Mouse (Mus musculus) limb, embryonic 13.5 days (tissue): ENCODE measurements around the gene Pdzd7. TPM values are rescaled to one million over a fixed set of nuclear protein-coding genes. Genes with fewer than 3 reads are reported as not detected.

Experiments used
- ATAC-seq: fragments of 200-750 bp; cut with Nextera tagmentation; 2 replicates; pipeline ENCODE4 v1.8.0; 2017; ENCODE audit warnings: low read depth, moderate number of reproducible peaks, moderate TSS enrichment; ENCODE audit not compliant: low FRiP score
- H3K27ac ChIP-seq: fragments of 300-500 bp; sonication (generic); 2 replicates; pipeline ENCODE4 v1.5.1; 2015; ENCODE audit warnings: inconsistent platforms, mild to moderate bottlenecking, moderate library complexity
- H3K27me3 ChIP-seq: fragments of 300-500 bp; sonication (generic); 2 replicates; pipeline ENCODE4 v1.6.1; 2015; ENCODE audit warnings: mild to moderate bottlenecking, inconsistent platforms
- H3K36me3 ChIP-seq: fragments of 300-500 bp; sonication (generic); 2 replicates; pipeline ENCODE4 v1.6.1; 2015; ENCODE audit warnings: inconsistent platforms, mild to moderate bottlenecking, moderate library complexity
- H3K4me1 ChIP-seq: fragments of 300-500 bp; sonication (generic); 2 replicates; pipeline ENCODE4 v1.6.1; 2015; ENCODE audit warnings: inconsistent platforms
- H3K4me2 ChIP-seq: fragments of 300-500 bp; sonication (generic); replicated peaks from 2 replicates; pipeline ENCODE4 v1.6.1; 2015; ENCODE audit warnings: inconsistent platforms, mild to moderate bottlenecking, moderate library complexity
- H3K4me3 ChIP-seq: fragments of 300-500 bp; sonication (generic); 2 replicates; pipeline ENCODE4 v1.5.1; 2015; ENCODE audit warnings: moderate library complexity, mild to moderate bottlenecking, inconsistent platforms
- H3K9ac ChIP-seq: fragments of 300-500 bp; sonication (generic); 2 replicates; pipeline ENCODE4 v1.6.1; 2015; ENCODE audit warnings: mild to moderate bottlenecking, inconsistent platforms
- H3K9me3 ChIP-seq: fragments of 300-500 bp; sonication (generic); 2 replicates; pipeline ENCODE4 v1.6.1; 2016; ENCODE audit warnings: inconsistent platforms
- WGBS: fragments of 180-500 bp; shearing (Covaris S2); methylation state at CpG from one replicate; pipeline ENCODE4 v1.1.7; 2015; 5-methylcytosine and 5-hydroxymethylcytosine counted together
- polyA plus RNA-seq: library from polyadenylated mRNA; unstranded; fragments of >200 nt; fragmentation: Nextera tagmentation; extraction: Ambion mirVana; gene quantifications from 2 replicates; pipeline ENCODE4 v1.2.1, GENCODE M21; 2015

Gene Pdzd7
- polyA plus RNA-seq, 1 experiment from 2014 or later = 0.56 TPM

- peaks cover 25% of the 10 kb centered on the region for H3K36me3 ChIP-seq
- peak overlapping the region; percentile 77 for H3K9ac ChIP-seq
- peak overlapping the region; percentile 91 for H3K4me2 ChIP-seq
- no peaks in the 10 kb centered on the region for H3K27me3 ChIP-seq
- H3K4me1 ChIP-seq = peaks cover 61% of the 10 kb centered on the region
- WGBS = 0% methylated on average over 25 of the region's 25 CpGs
- peak; percentile 26 for ATAC-seq
- peak overlapping the region; percentile 99 for H3K27ac ChIP-seq
- H3K9me3 ChIP-seq = no peaks in the 10 kb centered on the region
- peak overlapping the region; percentile 79 for H3K4me3 ChIP-seq
Measured at GRCm38 (mm10) chr19:45014981-45015402, 30.5 kb downstream of the Pdzd7 start.

DNA sequence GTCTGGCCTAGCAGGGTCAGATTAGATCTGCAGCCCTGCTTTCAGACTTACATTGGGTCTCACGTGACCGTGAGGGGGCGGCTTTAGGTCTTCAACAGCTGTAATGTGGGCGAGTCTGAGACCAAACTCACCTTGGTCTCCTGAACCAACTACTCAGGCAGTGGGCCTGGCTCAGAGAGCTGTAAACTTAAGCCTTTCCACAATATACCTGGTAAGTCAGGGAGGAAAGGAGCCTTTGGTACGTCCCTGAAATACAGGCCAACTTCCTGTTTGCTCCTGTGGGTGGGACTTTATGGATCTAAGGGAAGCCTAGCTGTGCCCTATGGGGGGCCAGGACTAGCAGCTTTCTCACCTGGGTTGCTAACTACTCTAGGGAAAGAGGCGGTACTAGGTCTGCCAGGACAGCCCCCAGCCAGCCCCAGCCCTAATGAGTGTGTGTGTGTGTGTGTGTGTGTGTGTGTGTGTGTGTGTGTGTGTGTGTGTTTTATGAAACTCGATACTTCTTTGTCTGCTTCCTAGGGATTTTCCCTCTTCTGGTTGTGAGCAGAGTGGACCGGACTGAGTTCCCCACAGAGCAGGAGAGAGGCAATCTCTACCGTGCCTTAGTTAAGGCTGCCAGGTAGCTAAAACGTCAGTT lies 31.1 kb downstream of the Pdzd7 start, which contains the start of gene Lzts2:
TSS of gene Lzts2 (plus strand) at position 80 of the 637 bp plus-strand sequence.
- H3K4me1 ChIP-seq = peaks cover 56% of the 10 kb centered on the region
- H3K36me3 ChIP-seq = peaks cover 29% of the 10 kb centered on the region
- no peaks in the 10 kb centered on the region for H3K9me3 ChIP-seq
- ATAC-seq = no peak
- 3% methylated on average over 10 of the region's 10 CpGs for WGBS
- H3K27ac ChIP-seq = peak within 1 kb of the TSS; percentile 99
- H3K4me3 ChIP-seq = peak within 1 kb of the TSS; percentile 79
- H3K4me2 ChIP-seq = peak within 1 kb of the TSS; percentile 91
- no peaks in the 10 kb centered on the region for H3K27me3 ChIP-seq
- peak within 1 kb of the TSS; percentile 77 for H3K9ac ChIP-seq

DNA sequence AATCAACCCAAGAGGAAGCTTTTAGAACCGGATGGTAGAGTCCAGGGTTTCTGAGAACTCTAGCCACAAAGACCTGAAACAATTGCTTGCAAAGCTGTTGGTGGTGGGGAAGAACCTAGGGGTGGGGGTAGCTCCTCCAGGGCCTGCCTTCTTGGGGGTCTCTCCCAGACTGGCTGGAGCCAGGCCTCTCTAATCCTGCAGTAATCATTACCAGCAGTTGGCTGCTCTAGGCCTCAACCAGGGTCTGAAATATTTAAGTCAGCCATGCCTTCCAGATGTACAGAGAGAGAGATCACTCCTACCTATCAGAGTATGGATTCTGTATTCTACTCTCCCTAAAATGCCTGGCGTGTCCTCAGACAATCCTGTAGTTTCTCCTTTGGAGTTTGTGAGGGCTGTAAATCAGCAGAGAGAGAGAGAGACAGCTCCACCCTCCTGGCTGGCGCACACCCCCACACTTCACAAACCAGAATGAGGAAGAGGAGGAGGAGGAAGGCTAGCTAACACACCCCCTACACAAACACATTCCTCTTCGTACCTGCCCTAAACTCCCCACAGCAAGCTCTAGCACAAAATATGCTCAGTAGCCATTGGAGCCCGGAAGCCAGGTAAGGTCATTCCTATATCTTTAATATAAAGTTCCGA lies 31.8 kb downstream of the Pdzd7 start:
- WGBS = 31% methylated on average over 6 of the region's 6 CpGs
- Histone ChIP-seq H3K9ac (0 out of 2 replicates have a peak overlapping the region, but pooled peaks have one; percentile 5), H3K27me3 (no peaks in the 10 kb centered on the region), H3K36me3 (peaks cover 33% of the 10 kb centered on the region), H3K4me2 (peak overlapping the region; percentile 91), H3K4me1 (peaks cover 48% of the 10 kb centered on the region), H3K27ac (peak overlapping the region; percentile 99), H3K9me3 (no peaks in the 10 kb centered on the region), H3K4me3 (peak overlapping the region; percentile 11; the same call in 1 of the 2 replicates)
- no peak for ATAC-seq

DNA sequence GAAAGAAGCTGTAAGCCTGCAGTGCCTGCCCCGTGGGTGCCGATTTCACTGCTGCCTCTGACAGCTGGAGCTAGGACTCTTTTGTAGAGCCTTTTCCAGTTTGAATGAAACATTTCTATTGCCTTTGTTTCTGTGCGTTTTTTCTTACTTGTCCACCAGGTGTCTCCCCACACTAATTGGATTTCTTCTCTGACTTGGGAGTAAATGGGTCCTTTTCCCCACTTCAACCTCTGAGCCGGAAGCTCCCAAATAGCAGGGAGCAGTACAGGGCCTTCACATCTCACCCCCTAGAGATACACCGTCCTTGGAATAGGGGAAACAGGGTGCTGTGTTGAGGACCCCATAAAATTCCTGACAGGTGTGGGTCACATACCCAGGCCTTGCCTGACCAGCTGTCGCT lies 32.9 kb downstream of the Pdzd7 start:
- Histone ChIP-seq H3K9ac (0 out of 2 replicates have a peak overlapping the region, but pooled peaks have one; percentile 19), H3K4me1 (peaks cover 46% of the 10 kb centered on the region)

GRCm38 (mm10) chr19:45012219-45012618 lies 33.3 kb downstream of the Pdzd7 start:
- 63% methylated on average over 8 of the region's 8 CpGs for WGBS
- 0 out of 2 replicates have a peak overlapping the region, but pooled peaks have one; percentile 19 for H3K9ac ChIP-seq
- no peak overlapping the region for H3K4me3 ChIP-seq
- H3K4me1 ChIP-seq = peaks cover 48% of the 10 kb centered on the region
- H3K27ac ChIP-seq = no peak overlapping the region; the same call in 1 of the 2 replicates
- H3K36me3 ChIP-seq = peaks cover 41% of the 10 kb centered on the region
- no peak overlapping the region for H3K4me2 ChIP-seq
- ATAC-seq = no peak
- no peaks in the 10 kb centered on the region for H3K27me3 ChIP-seq
- no peaks in the 10 kb centered on the region for H3K9me3 ChIP-seq

More for the DNA sequence above, 32.9 kb downstream of the Pdzd7 start:
- Histone ChIP-seq H3K27me3 (no peaks in the 10 kb centered on the region), H3K4me2 (peak overlapping the region; percentile 91; the same call in 1 of the 2 replicates), H3K4me3 (no peak overlapping the region), H3K36me3 (peaks cover 41% of the 10 kb centered on the region), H3K9me3 (no peaks in the 10 kb centered on the region), H3K27ac (peak overlapping the region; percentile 99; the same call in 1 of the 2 replicates)
- WGBS = 30% methylated on average over 6 of the region's 6 CpGs
- no peak for ATAC-seq

DNA sequence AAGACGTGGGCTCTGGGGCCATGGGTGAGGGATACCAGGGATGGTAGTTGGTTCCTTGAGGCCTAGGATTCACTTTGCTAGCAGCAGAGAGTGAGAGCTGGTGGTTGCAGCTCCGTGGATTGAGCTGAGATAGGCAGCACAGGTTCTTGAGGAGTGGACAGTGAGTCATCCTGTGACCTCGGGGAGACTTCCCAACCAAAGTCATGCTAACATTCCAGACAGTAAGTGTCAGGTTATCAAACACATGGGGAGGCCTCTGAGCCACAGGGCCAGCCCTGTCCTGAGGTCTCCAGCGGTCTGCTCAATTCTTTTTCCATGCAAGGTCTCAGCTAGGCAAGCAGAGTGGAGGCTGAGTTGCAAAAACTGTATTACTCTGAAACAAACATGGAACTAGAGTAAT lies 34.9 kb downstream of the Pdzd7 start:
- no peak overlapping the region for H3K4me3 ChIP-seq
- peaks cover 42% of the 10 kb centered on the region for H3K4me1 ChIP-seq
- H3K4me2 ChIP-seq = no peak overlapping the region
- H3K9me3 ChIP-seq = no peaks in the 10 kb centered on the region
- H3K27ac ChIP-seq = no peak overlapping the region
- ATAC-seq = no peak
- H3K9ac ChIP-seq = no peak overlapping the region
- H3K36me3 ChIP-seq = peaks cover 41% of the 10 kb centered on the region
- no peaks in the 10 kb centered on the region for H3K27me3 ChIP-seq
- WGBS = 88% methylated on average over 4 of the region's 4 CpGs

- H3K27ac ChIP-seq = no peak overlapping the region
- peaks cover 62% of the 10 kb centered on the region for H3K36me3 ChIP-seq
- H3K9me3 ChIP-seq = no peaks in the 10 kb centered on the region
- H3K4me1 ChIP-seq = peaks cover 24% of the 10 kb centered on the region
- peak overlapping the region; percentile 84 for H3K9ac ChIP-seq
- peak overlapping the region; percentile 97 for H3K4me3 ChIP-seq
- 90% methylated on average over 20 of the region's 20 CpGs for WGBS
- H3K4me2 ChIP-seq = peak overlapping the region; percentile 96
- H3K27me3 ChIP-seq = no peaks in the 10 kb centered on the region
- no peak for ATAC-seq
Measured at GRCm38 (mm10) chr19:45007425-45008191, 37.9 kb downstream of the Pdzd7 start.

DNA sequence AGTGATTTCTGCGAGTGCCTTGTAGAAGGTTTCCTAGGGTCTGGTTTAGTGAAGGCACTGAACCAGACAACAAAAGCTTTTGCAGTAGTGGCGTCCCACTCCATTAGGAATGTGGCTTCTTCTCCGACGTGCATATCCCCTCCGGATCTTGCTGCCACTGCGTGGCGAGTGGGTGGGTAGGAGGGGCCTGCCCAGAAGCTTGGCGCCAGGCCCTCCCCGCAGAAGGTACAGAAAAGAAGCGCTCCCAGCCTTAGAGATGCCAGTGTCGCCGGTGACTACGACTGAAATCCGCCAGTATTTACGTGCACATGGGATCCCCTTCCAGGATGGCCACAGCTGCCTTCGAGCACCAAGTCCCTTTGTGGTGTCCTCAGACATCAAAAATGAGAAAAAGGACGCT lies 38.5 kb downstream of the Pdzd7 start:
- no peak for ATAC-seq
- H3K4me2 ChIP-seq = peak overlapping the region; percentile 96
- H3K27ac ChIP-seq = peak overlapping the region; percentile 70
- H3K4me3 ChIP-seq = peak overlapping the region; percentile 97
- H3K27me3 ChIP-seq = no peaks in the 10 kb centered on the region
- 37% methylated on average over 17 of the region's 17 CpGs for WGBS
- H3K36me3 ChIP-seq = peaks cover 64% of the 10 kb centered on the region
- no peaks in the 10 kb centered on the region for H3K9me3 ChIP-seq
- H3K4me1 ChIP-seq = peaks cover 20% of the 10 kb centered on the region
- peak overlapping the region; percentile 84 for H3K9ac ChIP-seq

- H3K4me3 ChIP-seq = peak within 1 kb of the TSS; percentile 97
- peak within 1 kb of the TSS; percentile 96 for H3K4me2 ChIP-seq
- no peaks in the 10 kb centered on the region for H3K9me3 ChIP-seq
- no peaks in the 10 kb centered on the region for H3K27me3 ChIP-seq
- peak within 1 kb of the TSS; percentile 84 for H3K9ac ChIP-seq
- H3K36me3 ChIP-seq = peaks cover 64% of the 10 kb centered on the region
- ATAC-seq = peak; percentile 95
- peaks cover 20% of the 10 kb centered on the region for H3K4me1 ChIP-seq
- under 1% methylated on average over 82 of the region's 82 CpGs for WGBS
- peak within 1 kb of the TSS; percentile 70 for H3K27ac ChIP-seq
Measured at GRCm38 (mm10) chr19:45005957-45006712, 39.4 kb downstream of the Pdzd7 start, which contains the start of gene Mrpl43. Mrpl43 (minus strand) TSS chr19:45006442.

DNA sequence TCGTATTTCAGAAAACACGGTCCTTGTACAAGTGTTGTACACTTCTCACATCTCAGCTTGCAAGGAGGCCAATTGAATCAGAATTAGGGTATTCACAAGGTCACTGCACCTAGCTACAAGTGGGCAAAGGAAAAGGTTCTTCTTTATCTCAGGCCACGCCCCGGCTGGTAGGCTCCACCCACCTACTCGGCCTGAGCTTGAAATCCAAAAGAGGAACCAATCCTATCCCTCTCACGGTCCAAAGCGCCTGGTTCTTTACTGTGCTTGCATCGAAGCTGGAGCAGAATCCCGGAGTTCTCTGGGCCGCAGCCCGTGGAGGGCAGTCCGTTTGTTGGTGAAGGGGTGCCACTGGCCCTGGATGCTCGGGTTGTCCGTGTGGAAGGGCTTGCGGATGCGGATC lies 40.1 kb downstream of the Pdzd7 start, which contains the start of gene Twnk:
TSS of gene Twnk (plus strand) at position 220 of the 400 bp plus-strand sequence.
- peaks cover 64% of the 10 kb centered on the region for H3K36me3 ChIP-seq

More for the DNA sequence above, 40.1 kb downstream of the Pdzd7 start, which contains the start of gene Twnk:
- no peak for ATAC-seq
- Histone ChIP-seq H3K4me2 (peak within 1 kb of the TSS; percentile 96), H3K4me3 (peak within 1 kb of the TSS; percentile 97), H3K27ac (peak within 1 kb of the TSS; percentile 70), H3K4me1 (peaks cover 20% of the 10 kb centered on the region), H3K27me3 (no peaks in the 10 kb centered on the region), H3K9ac (peak within 1 kb of the TSS; percentile 84), H3K9me3 (no peaks in the 10 kb centered on the region)
- 11% methylated on average over 16 of the region's 16 CpGs for WGBS
